Mouse (Mus musculus): ENCODE results near the gene Enpep. TPM values are rescaled to one million over a fixed set of nuclear protein-coding genes. Genes with fewer than 3 reads are reported as not detected.

Enpep gene
- total RNA-seq, 2 experiments from 2014 or later, result 1.7 to 3.2 TPM

DNA sequence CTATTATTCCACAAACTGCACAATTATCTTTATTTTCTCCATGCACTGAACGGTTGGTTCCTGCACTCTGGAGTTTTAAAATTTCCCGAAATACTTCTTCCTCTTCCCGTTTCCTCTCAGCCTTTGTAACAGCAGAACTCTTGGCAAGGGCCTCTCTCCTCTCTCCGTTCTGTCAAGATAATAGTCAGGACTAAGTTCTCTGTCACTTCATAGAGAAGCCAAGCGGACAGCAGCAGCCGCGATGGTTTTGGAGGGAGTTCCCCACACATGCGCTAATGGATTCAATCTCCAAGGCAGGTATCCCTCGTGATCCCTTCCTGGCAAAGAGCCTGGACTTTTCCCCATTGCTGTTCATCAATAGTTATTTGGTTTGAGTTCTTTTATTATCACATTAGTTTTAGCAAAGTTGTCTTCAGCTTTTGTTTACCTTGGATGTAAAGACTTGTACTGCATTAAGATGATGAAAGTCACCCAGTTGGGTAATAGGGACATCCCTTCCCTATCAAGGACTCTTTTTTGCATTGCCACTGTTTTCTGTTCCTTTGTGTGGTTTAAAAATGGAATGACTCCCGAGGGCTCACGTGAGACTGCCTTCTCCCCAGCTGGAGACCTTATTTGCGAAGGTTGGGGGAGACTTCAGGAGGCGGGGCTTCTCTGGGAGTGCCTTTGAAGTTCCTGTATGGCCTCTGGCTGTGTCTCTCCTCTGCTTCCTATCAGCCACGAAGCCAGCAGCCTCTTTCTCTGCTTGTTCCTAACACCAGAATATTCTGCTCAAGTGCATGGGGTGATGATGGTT, 6.0 kb upstream of the Enpep start:
- peak; percentile 48 for DNase-seq
- Histone ChIP-seq H3K27ac (peak overlapping the region; percentile 13; the same call in 1 of the 2 replicates), H3K4me3 (peak overlapping the region; percentile 47)
- intact Hi-C loops (cut with DNase I), result no loop called here
- TF ChIP-seq CTCF (IDR thresholded peaks at IDR 0.05), result no peak

DNA sequence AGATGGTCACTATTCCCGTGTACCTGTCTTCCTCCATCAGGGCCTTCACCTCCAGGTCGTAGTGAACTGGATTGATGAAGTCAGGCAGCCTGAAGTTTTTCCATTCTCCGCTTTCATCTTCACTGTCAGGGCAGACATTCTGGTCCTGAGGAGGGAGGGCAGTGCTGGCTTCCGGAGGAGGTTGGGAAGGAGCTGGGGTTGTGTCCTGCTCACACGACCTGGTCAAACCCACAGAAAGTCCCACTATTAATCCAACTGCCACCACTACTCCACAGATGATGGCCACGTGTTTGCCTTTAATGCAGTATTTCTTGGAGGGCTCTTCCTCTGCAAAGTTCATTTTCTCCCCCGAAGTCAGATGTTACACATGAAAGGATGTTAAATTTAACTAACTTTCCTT, 378 bp downstream of the Enpep start:
- Histone ChIP-seq H3K4me3 (peak overlapping the region; percentile 65), H3K27ac (peak overlapping the region; percentile 60)
- intact Hi-C loops (cut with DNase I), result no loop called here
- no peak for TF ChIP-seq CTCF (IDR thresholded peaks at IDR 0.05)
- no peak for DNase-seq

DNA sequence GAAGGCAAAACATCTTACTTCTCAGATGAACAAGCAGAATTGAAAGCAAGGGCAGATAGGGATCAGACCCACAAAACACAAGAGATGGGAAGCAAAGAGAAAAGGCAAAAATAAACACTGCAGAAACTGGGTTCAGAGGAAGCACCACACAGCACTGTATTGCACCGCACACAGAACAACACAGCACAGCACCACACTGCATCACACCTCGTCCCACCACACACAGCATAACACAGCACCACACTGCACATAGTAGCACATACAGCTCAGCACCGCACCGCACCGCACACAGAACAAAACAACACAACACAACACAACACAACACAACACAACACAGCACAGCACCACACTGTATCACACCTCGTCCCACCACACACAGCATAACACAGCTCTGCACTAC, 1.1 kb downstream of the Enpep start:
- TF ChIP-seq CTCF (IDR thresholded peaks at IDR 0.05), result no peak
- Histone ChIP-seq H3K27ac (no peak overlapping the region), H3K4me3 (peak overlapping the region; percentile 65)
- no peak for DNase-seq
- intact Hi-C loops (cut with DNase I), result no loop called here

DNA sequence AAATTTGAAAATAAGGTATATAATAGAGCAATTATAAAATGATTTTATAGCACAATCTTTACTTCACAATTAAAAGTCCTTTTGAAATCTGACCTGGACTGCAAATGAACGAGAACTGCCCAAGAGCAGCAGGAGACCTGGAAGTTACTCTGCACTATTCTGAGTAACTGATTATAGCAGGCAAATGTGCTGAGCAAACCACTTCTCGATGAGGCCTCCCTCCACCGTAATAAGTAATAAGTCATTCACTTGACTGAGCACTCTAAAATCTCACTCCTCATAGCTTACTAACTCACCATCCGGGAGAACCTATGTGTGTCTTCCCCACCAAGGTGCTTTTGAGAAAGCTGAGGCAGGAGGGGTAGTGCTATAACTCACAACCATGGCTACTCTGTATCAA, 4.5 kb downstream of the Enpep start:
- no peak for DNase-seq
- intact Hi-C loops (cut with DNase I), result no loop called here
- TF ChIP-seq CTCF (IDR thresholded peaks at IDR 0.05), result no peak
- Histone ChIP-seq H3K4me3 (no peak overlapping the region), H3K27ac (no peak overlapping the region)

DNA sequence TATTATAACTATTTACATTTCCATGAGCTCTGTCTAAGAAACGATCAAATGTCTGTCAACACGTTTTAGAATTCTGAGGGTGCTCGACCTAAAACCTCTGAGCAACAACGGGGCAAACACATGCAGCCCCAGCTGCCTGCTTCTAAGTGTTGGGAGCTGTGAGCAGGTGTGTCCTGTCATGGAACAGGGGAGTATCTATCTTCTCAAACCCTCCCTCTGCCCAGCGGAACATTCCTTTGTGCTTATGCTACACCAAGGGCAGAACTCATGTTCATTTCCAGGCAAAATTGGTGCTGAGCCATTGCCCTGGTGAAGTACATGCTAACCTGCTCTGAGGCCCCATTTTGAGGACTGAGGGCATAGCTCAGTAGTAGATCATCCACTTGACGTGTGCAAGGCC, 10.9 kb downstream of the Enpep start:
- Histone ChIP-seq H3K27ac (no peak overlapping the region), H3K4me3 (no peak overlapping the region)
- intact Hi-C loops (cut with DNase I), result no loop called here
- no peak for TF ChIP-seq CTCF (IDR thresholded peaks at IDR 0.05)
- no peak for DNase-seq

DNA sequence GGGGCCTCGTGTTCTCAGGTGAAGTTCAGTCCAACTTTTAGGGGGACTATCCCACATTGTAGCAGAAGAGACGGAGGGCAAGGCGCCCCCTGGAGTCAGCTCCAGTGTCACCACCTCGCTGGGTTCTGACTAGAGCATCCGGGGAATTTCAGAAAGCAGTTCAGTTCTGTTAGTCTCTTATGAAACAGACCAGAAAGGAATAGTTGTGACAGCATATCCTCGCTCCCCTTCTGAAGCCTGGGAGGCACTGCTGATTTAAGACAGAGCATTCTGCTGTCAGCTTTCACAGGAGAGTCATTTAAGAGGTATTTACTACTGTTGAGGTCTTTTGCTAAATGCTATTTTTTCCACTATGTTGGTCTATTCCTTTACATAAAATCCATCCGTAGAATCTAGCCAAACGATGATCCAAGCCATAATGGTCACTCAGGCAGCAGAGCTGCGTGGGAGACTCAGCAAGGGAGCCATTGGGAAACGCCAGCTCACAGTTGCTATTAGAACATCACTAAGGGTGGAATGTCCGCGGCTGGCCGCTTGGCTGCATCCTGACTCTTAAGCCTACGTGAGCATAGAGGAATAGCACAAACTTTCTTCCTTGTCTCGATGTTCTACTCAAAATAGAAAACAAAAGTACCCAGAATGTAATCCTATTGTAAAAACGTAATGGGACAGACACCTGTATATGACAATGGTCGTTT, 15.3 kb downstream of the Enpep start:
- no peak for DNase-seq
- no peak overlapping the region for H3K27ac ChIP-seq
- no peak overlapping the region for H3K4me3 ChIP-seq
- no peak; the same call in 1 of the 2 replicates for TF ChIP-seq CTCF (IDR thresholded peaks at IDR 0.05)
- intact Hi-C loops (cut with DNase I), result no loop called here

DNA sequence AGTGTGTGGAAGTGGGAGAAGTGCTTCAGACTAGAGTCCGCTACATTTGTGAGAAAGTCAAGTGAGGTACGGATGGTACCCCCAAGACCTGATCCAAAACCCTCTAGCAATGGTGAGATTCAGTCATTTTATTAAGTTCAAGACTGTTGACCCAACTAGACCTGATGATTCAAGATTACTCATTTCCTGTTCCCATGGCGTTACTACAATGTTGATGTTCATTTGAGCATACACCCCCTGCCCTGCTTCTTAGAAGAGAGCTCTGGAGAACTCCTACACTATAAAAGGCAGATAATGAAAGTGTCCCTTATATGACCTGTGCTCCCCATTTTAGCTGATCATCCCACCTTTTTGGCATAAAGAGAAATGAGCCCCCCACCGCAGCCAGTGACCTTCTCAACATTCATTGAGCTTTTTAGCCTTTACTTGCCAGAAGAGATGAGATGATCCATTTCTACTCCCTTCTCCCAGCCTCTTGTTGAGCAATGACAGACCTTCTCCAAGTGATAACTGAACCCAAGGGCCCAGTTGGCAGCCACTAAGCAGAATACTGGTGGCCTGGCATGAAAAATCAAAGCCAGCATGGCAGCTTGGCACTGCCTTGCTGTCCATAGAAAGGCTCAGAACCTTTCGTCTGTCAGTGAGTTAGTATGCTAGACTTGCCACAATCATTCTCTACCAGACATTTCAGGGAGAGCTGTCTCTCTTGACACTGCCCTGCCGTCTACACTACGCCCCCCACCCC, 18.7 kb downstream of the Enpep start:
- H3K4me3 ChIP-seq, result no peak overlapping the region
- H3K27ac ChIP-seq, result peak overlapping the region; percentile 58
- TF ChIP-seq CTCF (IDR thresholded peaks at IDR 0.05), result no peak
- DNase-seq, result no peak
- intact Hi-C loops (cut with DNase I), result no loop called here

DNA sequence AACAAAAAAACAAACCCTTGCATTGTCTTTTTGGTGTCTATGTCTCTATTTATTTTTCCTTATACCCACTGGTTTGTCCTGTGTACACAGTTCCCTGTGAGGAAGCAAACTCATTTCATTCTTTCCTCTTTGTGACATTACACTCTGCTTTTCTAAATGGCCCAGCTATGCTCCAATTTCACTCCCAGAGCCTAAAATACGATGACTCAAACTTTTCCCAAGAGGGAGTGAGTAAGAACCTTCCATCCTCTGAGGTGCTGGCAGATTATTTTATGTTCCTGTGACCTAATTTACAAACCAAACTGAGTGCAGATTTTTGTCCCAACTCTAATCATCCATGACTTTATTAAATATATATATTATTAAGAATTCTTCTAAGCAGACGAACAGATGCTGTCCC, 19.3 kb downstream of the Enpep start:
- H3K4me3 ChIP-seq, result no peak overlapping the region
- intact Hi-C loops (cut with DNase I), result no loop called here
- H3K27ac ChIP-seq, result peak overlapping the region; percentile 72
- no peak for DNase-seq
- TF ChIP-seq CTCF (IDR thresholded peaks at IDR 0.05), result no peak

DNA sequence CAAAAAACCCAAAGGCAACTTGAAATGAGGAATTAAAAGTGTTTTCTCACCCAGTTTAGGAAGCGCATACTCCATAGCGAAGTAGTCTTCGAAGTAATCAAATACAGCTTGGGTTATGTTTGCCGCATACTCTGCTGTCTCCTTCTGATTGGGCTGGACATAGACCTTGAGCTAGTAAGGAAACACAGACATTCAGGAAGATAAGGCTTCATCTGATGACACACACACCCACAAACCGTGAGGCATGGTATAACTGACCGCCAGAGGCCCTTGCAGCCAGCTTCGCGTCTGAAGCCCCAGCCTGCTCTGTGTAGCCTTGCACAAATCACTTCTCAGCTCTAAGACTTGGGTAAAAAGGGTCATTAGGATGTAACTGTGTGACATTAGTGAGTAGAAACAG, 20.0 kb downstream of the Enpep start:
- no peak for TF ChIP-seq CTCF (IDR thresholded peaks at IDR 0.05)
- intact Hi-C loops (cut with DNase I), result no loop called here
- H3K27ac ChIP-seq, result peak overlapping the region; percentile 72
- DNase-seq, result no peak
- H3K4me3 ChIP-seq, result no peak overlapping the region

DNA sequence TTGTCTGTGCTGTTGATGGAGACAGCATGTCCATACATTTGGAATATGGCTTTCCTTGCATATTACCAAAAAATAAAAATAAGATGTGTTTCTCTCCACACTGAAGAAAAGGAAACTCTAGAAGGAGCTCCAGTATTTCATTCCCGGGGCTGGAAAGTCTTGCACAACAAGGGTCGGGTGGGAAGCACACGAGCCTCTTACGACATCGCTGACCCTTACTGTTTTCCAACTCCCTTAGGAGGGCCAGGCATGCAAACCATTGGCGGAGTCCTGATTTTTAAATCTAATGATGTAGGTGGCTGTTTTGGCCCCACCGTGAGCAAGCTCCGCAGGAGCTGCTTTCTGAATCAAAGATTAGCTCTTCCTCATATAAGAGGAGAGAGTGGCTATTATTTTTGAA, 20.6 kb downstream of the Enpep start:
- DNase-seq, result peak; percentile 49
- H3K27ac ChIP-seq, result peak overlapping the region; percentile 24; the same call in 1 of the 2 replicates
- 0 out of 2 replicates have a peak, but pooled peaks have one; percentile 1 for TF ChIP-seq CTCF (IDR thresholded peaks at IDR 0.05)
- intact Hi-C loops (cut with DNase I), result no loop called here
- H3K4me3 ChIP-seq, result no peak overlapping the region

DNA sequence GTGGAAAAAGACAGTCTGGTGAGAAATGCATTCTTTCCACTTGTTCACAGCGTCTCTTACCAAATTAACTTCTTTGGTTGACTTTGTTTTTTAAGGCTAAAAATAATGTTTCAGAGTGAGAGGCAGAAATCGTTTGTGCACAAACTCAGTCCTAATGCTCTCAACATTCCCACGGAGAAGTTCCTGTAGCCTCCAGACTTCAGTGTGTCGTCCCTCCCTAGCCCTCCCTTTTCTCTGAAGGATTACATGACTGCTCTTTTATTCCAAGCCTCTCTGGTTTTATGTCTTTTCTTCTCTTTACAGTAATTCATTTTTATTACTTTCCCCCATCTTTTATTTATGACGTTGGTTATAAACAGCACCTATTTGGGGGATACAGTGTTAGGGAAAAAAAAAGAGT, 22.6 kb downstream of the Enpep start:
- intact Hi-C loops (cut with DNase I), result no loop called here
- Histone ChIP-seq H3K4me3 (no peak overlapping the region), H3K27ac (peak overlapping the region; percentile 40; the same call in 1 of the 2 replicates)
- no peak for TF ChIP-seq CTCF (IDR thresholded peaks at IDR 0.05)
- DNase-seq, result no peak

DNA sequence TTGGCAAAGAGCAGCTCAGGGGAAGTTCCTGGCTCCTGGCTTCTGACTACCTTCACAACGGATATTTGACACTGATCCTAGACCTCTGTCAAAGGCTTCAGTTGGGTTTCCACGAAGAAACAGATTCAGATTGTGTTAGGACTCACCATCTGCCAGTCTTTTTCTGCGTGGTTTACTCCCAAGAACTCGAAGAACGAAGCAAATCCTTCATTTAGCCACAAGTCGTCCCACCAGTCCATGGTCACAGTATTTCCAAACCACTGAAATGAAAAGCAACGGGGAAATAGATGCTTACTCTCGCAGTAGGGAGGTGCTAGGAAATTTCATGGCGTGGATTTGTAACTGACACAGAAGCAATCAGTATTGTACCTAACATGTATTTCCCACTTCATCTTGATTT, 23.6 kb downstream of the Enpep start:
- no peak for DNase-seq
- intact Hi-C loops (cut with DNase I), result loop anchor here (1.0 kb wide), 1 partner anchor 113 kb away; no protein-coding TSS in a partner anchor

More for the DNA sequence above, 23.6 kb downstream of the Enpep start:
- H3K27ac ChIP-seq, result no peak overlapping the region
- H3K4me3 ChIP-seq, result no peak overlapping the region
- peak; percentile 27; the same call in 1 of the 2 replicates for TF ChIP-seq CTCF (IDR thresholded peaks at IDR 0.05)

Data from gastrocnemius, adult 2 months (tissue).